Mouse (Mus musculus) bone marrow macrophage, adult 2 months (primary cell): ENCODE results near the gene Best1. TPM values are rescaled to one million over a fixed set of nuclear protein-coding genes. Genes with fewer than 3 reads are reported as not detected.

ENCODE experiments used
- H3K27ac ChIP-seq: 2 replicates; pipeline ENCODE4 v1.5.1; 2012; ENCODE audit warnings: low read depth, low read length; ENCODE audit not compliant: insufficient read depth
- H3K4me1 ChIP-seq: 2 replicates; pipeline ENCODE4 v1.6.1; 2012; ENCODE audit warnings: low read length; ENCODE audit not compliant: control insufficient read depth, insufficient read depth
- H3K4me3 ChIP-seq: 2 replicates; pipeline ENCODE4 v1.5.1; 2012; ENCODE audit warnings: mild to moderate bottlenecking, low read length, moderate library complexity; ENCODE audit not compliant: insufficient read depth
- CTCF ChIP-seq: IDR thresholded peaks from 2 replicates; pipeline ENCODE4 v1.5.1; 2012; ENCODE audit warnings: low read depth, mild to moderate bottlenecking, low read length, moderate library complexity
- POLR2A ChIP-seq: IDR thresholded peaks from 2 replicates; pipeline ENCODE4 v1.6.1; 2012; ENCODE audit warnings: mild to moderate bottlenecking, low read depth, low read length, borderline replicate concordance
- polyA plus RNA-seq: library from polyadenylated mRNA; stranded (reverse); fragments of >200 nt; gene quantifications from 2 replicates; pipeline ENCODE4 v1.2.4, GENCODE M21; 2012; ENCODE audit not compliant: missing spikeins, insufficient read depth, insufficient read length

Gene Best1
- polyA plus RNA-seq, 1 experiment: 0.44 TPM

DNA sequence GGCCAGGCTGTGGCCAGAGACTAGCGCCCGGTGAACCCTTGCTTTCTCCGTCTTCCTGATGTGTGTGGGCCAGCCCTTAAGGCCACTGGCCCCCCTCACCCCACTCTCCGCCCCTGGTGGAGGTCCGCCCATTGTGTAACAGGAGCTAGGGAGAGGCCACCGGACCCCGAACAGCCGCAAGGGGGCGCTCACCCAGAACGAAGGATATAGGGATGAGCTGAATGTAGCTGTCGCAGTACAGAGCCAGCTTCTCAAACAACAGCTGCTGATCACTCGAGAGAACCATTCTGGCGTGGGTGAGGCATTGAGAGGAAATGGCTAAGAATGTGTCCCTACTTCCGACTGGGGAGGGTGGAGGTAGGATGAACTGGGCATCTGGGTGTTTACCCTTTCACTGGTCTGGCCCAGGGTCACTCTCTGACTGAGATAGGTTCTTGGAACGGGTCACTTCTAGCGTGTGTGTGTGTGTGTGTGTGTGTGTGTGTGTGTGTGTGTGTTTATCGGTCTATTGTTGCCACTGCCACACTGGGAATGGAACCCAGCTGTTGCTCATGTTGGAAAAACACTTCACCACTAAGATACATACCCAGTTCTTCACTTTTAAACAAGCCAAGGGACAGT is 8.3 kb downstream of the Best1 start:
- no peak overlapping the region for H3K4me3 ChIP-seq
- H3K4me1 ChIP-seq: peaks cover 5% of the 10 kb centered on the region
- TF ChIP-seq CTCF (peak; percentile 63; the same call in 1 of the 2 replicates), POLR2A (no peak)
- no peak overlapping the region for H3K27ac ChIP-seq

DNA sequence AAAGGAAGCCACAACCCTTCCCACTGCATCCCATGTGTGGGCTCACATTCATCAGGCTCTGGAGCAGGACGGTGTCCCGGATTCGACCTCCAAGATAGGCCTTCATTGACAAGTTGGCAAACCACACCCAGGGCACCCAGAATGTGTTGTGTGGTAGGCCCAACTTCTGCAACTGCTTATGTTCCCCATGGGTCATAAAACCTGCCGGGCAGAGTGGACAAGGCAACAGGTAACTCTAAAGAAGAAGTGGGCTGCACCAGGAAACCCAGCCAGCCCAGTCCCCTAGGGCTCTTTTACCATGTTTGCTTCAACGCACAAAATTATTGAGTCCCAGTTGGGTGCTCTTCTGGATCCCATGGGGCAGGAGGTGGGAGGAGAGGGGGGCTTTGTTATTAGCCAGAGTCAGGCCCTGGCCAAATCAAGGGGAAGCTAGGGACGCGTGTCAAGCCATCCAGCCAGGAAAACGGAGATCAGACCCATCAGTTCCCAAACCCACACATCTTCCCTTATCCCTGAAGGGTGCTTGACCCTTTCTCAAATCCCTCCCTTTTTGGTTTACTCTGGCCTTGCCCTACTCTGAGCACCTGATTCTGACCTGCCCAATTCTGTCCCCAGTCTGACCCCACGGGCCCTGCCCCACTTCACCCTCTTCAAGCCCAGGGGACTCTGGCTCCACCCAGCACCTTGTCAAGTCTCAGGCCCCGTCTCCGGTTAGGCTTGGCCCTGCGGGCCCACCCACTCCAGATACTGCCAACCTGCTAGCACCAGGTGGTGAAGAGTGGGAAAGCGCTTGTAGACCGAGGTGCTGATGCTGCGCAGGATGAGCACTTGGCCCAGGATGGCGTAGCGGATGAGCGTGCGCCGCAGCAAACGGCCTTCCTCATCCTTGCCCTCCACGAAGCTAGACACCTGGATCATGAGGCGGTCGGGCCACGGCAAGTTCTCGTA is 9.1 kb downstream of the Best1 start:
- H3K27ac ChIP-seq: no peak overlapping the region
- H3K4me3 ChIP-seq: no peak overlapping the region
- peaks cover 5% of the 10 kb centered on the region for H3K4me1 ChIP-seq
- TF ChIP-seq CTCF (no peak), POLR2A (no peak)

DNA sequence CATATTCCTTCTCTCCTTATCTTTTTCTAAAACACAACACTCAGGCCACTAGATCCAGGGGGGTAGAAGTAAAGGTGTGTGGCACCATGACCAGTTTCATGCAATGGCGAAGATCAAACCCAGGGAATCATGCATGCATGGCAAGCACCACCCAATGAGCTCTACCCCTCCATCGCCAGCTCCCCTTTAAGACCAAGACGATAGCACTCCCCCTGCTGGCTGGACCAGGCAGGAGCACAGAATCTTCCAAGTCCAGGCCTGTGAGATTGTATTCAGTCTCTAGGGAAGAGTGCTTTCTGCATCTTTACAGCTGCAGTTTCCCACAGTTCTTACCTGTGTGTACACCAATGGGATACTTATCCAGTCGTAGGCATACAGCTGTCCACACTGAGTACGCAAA is 10.1 kb downstream of the Best1 start:
- Histone ChIP-seq H3K4me1 (peaks cover 5% of the 10 kb centered on the region), H3K27ac (no peak overlapping the region), H3K4me3 (no peak overlapping the region)
- TF ChIP-seq CTCF (peak; percentile 44), POLR2A (no peak)

- TF ChIP-seq CTCF (no peak), POLR2A (no peak)
- H3K4me1 ChIP-seq: peaks cover 5% of the 10 kb centered on the region
- H3K27ac ChIP-seq: no peak overlapping the region
- H3K4me3 ChIP-seq: no peak overlapping the region
These were observed 11.6 kb downstream of the Best1 start for GRCm38 (mm10) chr19:9989884-9990256.

DNA sequence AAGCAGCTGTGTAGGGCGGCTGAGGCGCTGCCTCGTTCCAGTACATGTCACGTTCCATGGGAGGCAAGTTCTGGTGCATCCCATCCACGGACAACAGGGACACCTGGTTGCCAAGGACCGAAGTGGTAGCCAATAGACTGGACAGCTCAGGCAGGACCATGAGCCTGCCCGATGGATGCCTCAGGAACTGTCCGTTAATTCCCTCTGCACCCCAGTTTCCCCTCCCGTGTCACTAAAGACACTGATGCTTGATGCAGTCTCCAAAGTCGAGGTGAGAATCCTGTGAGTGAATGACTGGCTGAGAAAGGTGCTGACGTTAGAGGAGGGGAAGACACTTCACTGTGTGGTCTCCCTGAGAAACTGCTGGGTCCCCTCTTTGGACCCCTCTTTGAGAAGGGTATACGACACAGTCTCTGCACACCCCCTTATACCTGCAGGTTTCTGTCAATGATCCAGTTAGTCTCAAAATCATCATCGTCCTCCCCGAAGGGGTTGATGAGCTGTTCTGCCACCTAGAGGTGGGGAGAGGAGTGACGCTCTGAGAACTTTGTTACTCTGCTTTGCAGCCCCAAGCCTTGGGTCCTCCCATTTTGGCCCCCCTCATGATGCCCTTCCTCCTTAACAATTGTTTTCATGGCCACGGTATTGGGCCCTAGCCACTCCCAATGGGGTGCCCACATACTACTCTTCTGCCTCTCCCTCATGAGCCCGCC is 12.1 kb downstream of the Best1 start:
- Histone ChIP-seq H3K4me1 (peaks cover 5% of the 10 kb centered on the region), H3K27ac (no peak overlapping the region)

GRCm38 (mm10) chr19:9987593-9987992 is 13.8 kb downstream of the Best1 start:
- peaks cover 5% of the 10 kb centered on the region for H3K4me1 ChIP-seq
- TF ChIP-seq POLR2A (no peak), CTCF (no peak)
- H3K4me3 ChIP-seq: no peak overlapping the region
- no peak overlapping the region for H3K27ac ChIP-seq

More for the DNA sequence above, 12.1 kb downstream of the Best1 start:
- TF ChIP-seq POLR2A (no peak), CTCF (peak; percentile 61)
- no peak overlapping the region for H3K4me3 ChIP-seq

- no peak overlapping the region for H3K4me3 ChIP-seq
- no peak for TF ChIP-seq CTCF
- TF ChIP-seq POLR2A: no peak
- H3K4me1 ChIP-seq: peaks cover 5% of the 10 kb centered on the region
- no peak overlapping the region; the same call in 1 of the 2 replicates for H3K27ac ChIP-seq
These were observed 14.2 kb downstream of the Best1 start for GRCm38 (mm10) chr19:9987192-9987591.

DNA sequence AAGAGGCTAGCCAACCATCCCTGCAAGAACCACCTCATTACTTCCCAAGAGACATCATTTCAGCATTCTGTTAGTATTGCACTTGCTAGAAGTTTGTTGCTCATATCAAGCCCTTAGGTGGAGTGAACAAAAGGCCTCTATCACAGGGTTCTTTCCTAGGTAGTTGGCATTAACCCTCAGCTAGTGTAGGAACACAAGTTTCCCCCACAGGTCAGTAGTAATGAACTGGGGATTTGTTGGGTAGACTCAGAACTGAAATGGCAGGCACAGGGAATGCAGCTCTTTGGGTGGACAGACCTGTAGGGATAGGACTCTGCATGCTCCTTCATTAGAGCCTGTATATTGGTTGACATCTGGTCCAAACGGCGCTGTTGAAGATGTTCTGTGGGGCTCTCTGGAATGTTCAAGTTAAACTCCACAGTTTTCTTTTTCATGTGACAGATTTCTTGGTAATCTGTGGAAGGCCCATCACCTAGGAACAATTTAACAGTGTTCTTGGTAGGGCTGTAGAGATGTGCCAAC is 15.5 kb downstream of the Best1 start:
- Histone ChIP-seq H3K27ac (peak overlapping the region; percentile 92), H3K4me3 (0 out of 2 replicates have a peak overlapping the region, but pooled peaks have one; percentile 83), H3K4me1 (peaks cover 7% of the 10 kb centered on the region)
- TF ChIP-seq CTCF (no peak), POLR2A (no peak)

- Histone ChIP-seq H3K4me1 (peaks cover 9% of the 10 kb centered on the region), H3K4me3 (peak overlapping the region; percentile 83), H3K27ac (peak overlapping the region; percentile 92)
- no peak for TF ChIP-seq POLR2A
- TF ChIP-seq CTCF: no peak
These were observed 16.1 kb downstream of the Best1 start for GRCm38 (mm10) chr19:9985190-9985899.
